In the genomic region with DNA sequence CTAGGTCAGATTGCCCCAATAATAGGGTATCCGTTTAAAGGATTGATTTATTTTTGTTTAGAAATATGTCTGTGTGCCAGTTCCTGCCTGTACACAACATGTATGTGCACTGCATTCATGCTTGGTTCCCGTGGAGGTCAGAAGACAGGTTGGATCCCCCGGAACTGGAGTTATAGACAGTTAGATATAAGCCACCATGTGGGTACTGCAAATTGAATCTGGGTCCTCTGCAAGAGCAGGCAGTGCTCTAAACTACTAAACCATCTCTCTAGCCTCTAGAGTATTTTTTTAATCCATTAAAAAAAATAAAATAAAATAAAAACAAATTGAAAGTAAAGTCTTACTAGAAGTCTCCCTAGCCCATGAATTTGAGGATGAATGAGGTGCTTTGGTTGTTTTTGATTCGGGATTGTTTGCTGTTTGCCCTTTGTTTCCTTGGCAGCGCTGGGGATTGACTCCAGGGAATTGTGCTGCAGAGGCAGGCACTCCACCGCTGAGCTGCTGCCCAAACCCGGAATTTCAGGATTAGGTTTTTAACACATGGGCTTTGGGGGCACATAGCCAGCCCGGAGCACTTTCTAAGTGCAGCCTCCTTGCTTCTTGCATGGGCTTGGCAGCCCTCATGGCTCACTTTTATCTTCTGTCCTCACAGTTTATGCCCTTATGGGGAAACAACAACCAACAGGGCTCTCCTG, we compare ENCODE assay signal across 9 mouse cellular contexts.
DNase-seq lines count a peak whose midpoint lies in the region; ATAC-seq lines count a peak whose summit lies in the region.
"Had no signal": no experiment of that assay in that cellular context is flagged by ENCODE, and none has a peak within 500 bp of the region (broad histone marks: within the 10 kb centered on the region; RNA-seq: fewer than 3 reads in every experiment).

No protein-coding gene starts in this region.

- peak; percentile 23 to 26 for DNase-seq in heart, adult 18-20 months
- no peak for DNase-seq in heart, adult 9 months (ENCODE audit: low spot score in 2 of 2)
- DNase-seq in right cerebral cortex, postnatal 4 days, result peak; percentile 23
- no peak for DNase-seq in right cerebral cortex, adult 2 months (ENCODE audit: low spot score in 2 of 2)
- no peak for DNase-seq in limb, embryonic 10.5 days (ENCODE audit: low spot score)
- DNase-seq in thymus, postnatal 0 days (ENCODE audit: low spot score), result no peak
- no peak for DNase-seq in liver
- DNase-seq: retina, postnatal 1 day had no signal

- no peaks in the 10 kb centered on the region for H3K27me3 ChIP-seq in limb, embryonic 10.5 days (ENCODE audit: low read depth, poor library complexity, severe bottlenecking)

- H3K9me3 ChIP-seq in limb, embryonic 10.5 days (replicated peaks), result no peaks in the 10 kb centered on the region

- peak overlapping the region; percentile 61; the same call in 1 of the 2 replicates for H3K27ac ChIP-seq in limb, embryonic 10.5 days

- peaks cover 16% of the 10 kb centered on the region for H3K4me1 ChIP-seq in limb, embryonic 10.5 days

- H3K36me3 ChIP-seq in limb, embryonic 10.5 days, result no peaks in the 10 kb centered on the region

- no peak for ATAC-seq in inflammation-experienced regulatory T-cells, adult 6 months

- 33% methylated on average over 8 of the region's 8 CpGs for WGBS in limb, embryonic 10.5 days

- no peak overlapping the region for H3K4me3 ChIP-seq in limb, embryonic 10.5 days

Comparison
In these comparisons a context has a peak if more than half of its experiments do, and no peak if none do; other contexts are left out.
1. DNase-seq: peak in heart, adult 18-20 months (2 of 2) and right cerebral cortex, postnatal 4 days (single experiment); none in heart, adult 9 months (0 of 2), right cerebral cortex, adult 2 months (0 of 2), limb, embryonic 10.5 days (single experiment), thymus, postnatal 0 days (single experiment) and liver (single experiment).